Mouse (Mus musculus) hindbrain, postnatal 0 days (tissue): ENCODE data around the gene Tab2. TPM values are rescaled to one million over a fixed set of nuclear protein-coding genes. Genes with fewer than 3 reads are reported as not detected.
A peak's percentile ranks its signal among the peaks of the same experiment; 100 is the strongest.

Source experiments
- ATAC-seq: fragments of 200-750 bp; cut with Nextera tagmentation; 2 replicates; pipeline ENCODE4 v1.8.0; 2017; ENCODE audit warnings: mild to moderate bottlenecking, moderate TSS enrichment, moderate library complexity
- DNase-seq: peaks from one replicate; pipeline ENCODE4 v3.0.0-alpha.2; 2015; ENCODE audit warnings: low spot score
- H3K27ac ChIP-seq: fragments of 300-500 bp; sonication (generic); 2 replicates; pipeline ENCODE4 v1.5.1; 2014; ENCODE audit warnings: mild to moderate bottlenecking
- H3K27me3 ChIP-seq: fragments of 300-500 bp; sonication (generic); 2 replicates; pipeline ENCODE4 v1.6.1; 2014; ENCODE audit warnings: low read length, mixed read lengths; ENCODE audit not compliant: insufficient read depth
- H3K36me3 ChIP-seq: fragments of 300-500 bp; sonication (generic); 2 replicates; pipeline ENCODE4 v1.6.1; 2014; ENCODE audit warnings: low read length, mixed read lengths; ENCODE audit not compliant: insufficient read depth
- H3K4me1 ChIP-seq: fragments of 300-500 bp; sonication (generic); 2 replicates; pipeline ENCODE4 v1.6.1; 2014; ENCODE audit warnings: antibody characterized with exemption, low read length, mixed read lengths; ENCODE audit not compliant: insufficient read depth
- H3K4me2 ChIP-seq: fragments of 300-500 bp; sonication (generic); 2 replicates; pipeline ENCODE4 v1.6.1; 2014; ENCODE audit warnings: low read depth, mild to moderate bottlenecking, low read length, moderate library complexity, mixed read lengths
- H3K4me3 ChIP-seq: fragments of 300-500 bp; sonication (generic); 2 replicates; pipeline ENCODE4 v1.5.1; 2014; ENCODE audit warnings: low read length
- H3K9ac ChIP-seq: fragments of 300-500 bp; sonication (generic); replicated peaks from 2 replicates; pipeline ENCODE4 v1.6.1; 2014; ENCODE audit warnings: mild to moderate bottlenecking, low read length, moderate library complexity, mixed read lengths
- H3K9me3 ChIP-seq: fragments of 300-500 bp; sonication (generic); 2 replicates; pipeline ENCODE4 v1.6.1; 2016; ENCODE audit warnings: low read length, mixed read lengths
- CTCF ChIP-seq: IDR thresholded peaks from 2 replicates; pipeline ENCODE4 v1.5.1; 2016; ENCODE audit warnings: antibody characterized with exemption, control low read depth, low read depth
- WGBS: fragments of 180-500 bp; shearing (Covaris S2); extraction: QIAGEN DNeasy Blood & Tissue Kit; methylation state at CpG from one replicate; pipeline ENCODE4 v1.1.7; 2014; 5-methylcytosine and 5-hydroxymethylcytosine counted together
- polyA plus RNA-seq: library from polyadenylated mRNA; unstranded; fragments of >200 nt; fragmentation: Nextera tagmentation; extraction: Ambion mirVana; gene quantifications from 2 replicates; pipeline ENCODE4 v1.2.1, GENCODE M21; 2015
- total RNA-seq: library from RNA; depleted of rRNA; stranded (reverse); fragments of >200 nt; gene quantifications from 2 replicates; pipeline ENCODE4 v1.2.3, GENCODE M21; 2014

Gene Tab2
- total and polyA plus RNA-seq, 2 experiments from 2014 or later: 12.0 to 64.3 TPM

- ATAC-seq (no peak), DNase-seq (no peak)
- H3K4me1 ChIP-seq: no peaks in the 10 kb centered on the region
- H3K4me2 ChIP-seq: no peak overlapping the region
- H3K36me3 ChIP-seq: no peaks in the 10 kb centered on the region
- H3K9ac ChIP-seq: no peak overlapping the region
- TF ChIP-seq CTCF: no peak
- no peak overlapping the region for H3K4me3 ChIP-seq
- no peak overlapping the region for H3K27ac ChIP-seq
- H3K27me3 ChIP-seq: no peaks in the 10 kb centered on the region
- 79% methylated on average over 2 of the region's 2 CpGs for WGBS
- H3K9me3 ChIP-seq: no peaks in the 10 kb centered on the region
These were observed 23.1 kb downstream of the Tab2 start for GRCm38 (mm10) chr10:7932958-7933357.

GRCm38 (mm10) chr10:7928996-7929395 lies 27.0 kb downstream of the Tab2 start:
- H3K9ac ChIP-seq: no peak overlapping the region
- H3K4me1 ChIP-seq: no peaks in the 10 kb centered on the region
- no peaks in the 10 kb centered on the region for H3K27me3 ChIP-seq
- H3K4me3 ChIP-seq: no peak overlapping the region
- no peak overlapping the region for H3K4me2 ChIP-seq
- no peak for DNase-seq
- H3K27ac ChIP-seq: no peak overlapping the region
- ATAC-seq: no peak
- H3K36me3 ChIP-seq: no peaks in the 10 kb centered on the region
- H3K9me3 ChIP-seq: no peaks in the 10 kb centered on the region
- TF ChIP-seq CTCF: no peak
- WGBS: 89% methylated on average over 9 of the region's 9 CpGs

GRCm38 (mm10) chr10:7925481-7925880 lies 30.5 kb downstream of the Tab2 start:
- no peaks in the 10 kb centered on the region; the same call in 1 of the 2 replicates for H3K36me3 ChIP-seq
- no peaks in the 10 kb centered on the region for H3K27me3 ChIP-seq
- H3K9me3 ChIP-seq: no peaks in the 10 kb centered on the region
- ATAC-seq (no peak), DNase-seq (no peak)
- WGBS: 78% methylated on average over 11 of the region's 11 CpGs
- H3K9ac ChIP-seq: no peak overlapping the region
- H3K4me1 ChIP-seq: no peaks in the 10 kb centered on the region
- no peak overlapping the region for H3K4me2 ChIP-seq
- no peak overlapping the region for H3K27ac ChIP-seq
- no peak for TF ChIP-seq CTCF
- no peak overlapping the region for H3K4me3 ChIP-seq

- no peak for ATAC-seq
- no peak for TF ChIP-seq CTCF
- WGBS: 97% methylated on average over 1 of the region's 1 CpGs
These were observed 32.6 kb downstream of the Tab2 start for GRCm38 (mm10) chr10:7923433-7923832.

GRCm38 (mm10) chr10:7911268-7911667 lies 44.8 kb downstream of the Tab2 start:
- 54% methylated on average over 10 of the region's 10 CpGs for WGBS
- H3K4me1 ChIP-seq: peaks cover 15% of the 10 kb centered on the region
- ATAC-seq: peak; percentile 74

More at GRCm38 (mm10) chr10:7923433-7923832, 32.6 kb downstream of the Tab2 start:
- Histone ChIP-seq H3K4me1 (no peaks in the 10 kb centered on the region), H3K9ac (no peak overlapping the region), H3K36me3 (peaks cover 14% of the 10 kb centered on the region), H3K27ac (no peak overlapping the region), H3K4me2 (no peak overlapping the region), H3K4me3 (no peak overlapping the region), H3K27me3 (no peaks in the 10 kb centered on the region), H3K9me3 (no peaks in the 10 kb centered on the region)
- no peak for DNase-seq

GRCm38 (mm10) chr10:7907151-7907550 lies 48.9 kb downstream of the Tab2 start:
- ATAC-seq (no peak), DNase-seq (no peak)
- Histone ChIP-seq H3K9ac (no peak overlapping the region), H3K4me2 (no peak overlapping the region), H3K9me3 (no peaks in the 10 kb centered on the region), H3K4me3 (no peak overlapping the region), H3K27ac (no peak overlapping the region), H3K36me3 (peaks cover 35% of the 10 kb centered on the region), H3K4me1 (peaks cover 3% of the 10 kb centered on the region; the same call in 1 of the 2 replicates), H3K27me3 (no peaks in the 10 kb centered on the region)
- no peak for TF ChIP-seq CTCF
- 90% methylated on average over 12 of the region's 12 CpGs for WGBS

More at GRCm38 (mm10) chr10:7911268-7911667, 44.8 kb downstream of the Tab2 start:
- Histone ChIP-seq H3K36me3 (peaks cover 25% of the 10 kb centered on the region), H3K4me2 (no peak overlapping the region), H3K27me3 (no peaks in the 10 kb centered on the region), H3K4me3 (no peak overlapping the region), H3K9me3 (no peaks in the 10 kb centered on the region), H3K27ac (no peak overlapping the region), H3K9ac (no peak overlapping the region)
- DNase-seq: peak; percentile 61
- no peak for TF ChIP-seq CTCF

- no peak for TF ChIP-seq CTCF
- peaks cover 35% of the 10 kb centered on the region for H3K36me3 ChIP-seq
- H3K27ac ChIP-seq: no peak overlapping the region
- H3K9me3 ChIP-seq: no peaks in the 10 kb centered on the region
- no peak overlapping the region for H3K9ac ChIP-seq
- ATAC-seq (peak; percentile 60; the same call in 1 of the 2 replicates), DNase-seq (no peak)
- no peak overlapping the region for H3K4me3 ChIP-seq
- H3K4me1 ChIP-seq: no peaks in the 10 kb centered on the region
- H3K4me2 ChIP-seq: no peak overlapping the region
- WGBS: 95% methylated on average over 5 of the region's 5 CpGs
- H3K27me3 ChIP-seq: no peaks in the 10 kb centered on the region
These were observed 51.9 kb downstream of the Tab2 start for GRCm38 (mm10) chr10:7904157-7904556.
